Mouse (Mus musculus): ENCODE measurements at regions not wholly inside any gene's neighbourhood (a gene's known extent, or its start where the extent isn't known, plus 50 kb on each side); places are given as distances from the start of the nearest gene placed in this dataset.
"Not testable (repeated sequence)": the region's sequence is repeated elsewhere in the genome, so short reads cannot be mapped to it uniquely, and the experiment has no call there.

DNA sequence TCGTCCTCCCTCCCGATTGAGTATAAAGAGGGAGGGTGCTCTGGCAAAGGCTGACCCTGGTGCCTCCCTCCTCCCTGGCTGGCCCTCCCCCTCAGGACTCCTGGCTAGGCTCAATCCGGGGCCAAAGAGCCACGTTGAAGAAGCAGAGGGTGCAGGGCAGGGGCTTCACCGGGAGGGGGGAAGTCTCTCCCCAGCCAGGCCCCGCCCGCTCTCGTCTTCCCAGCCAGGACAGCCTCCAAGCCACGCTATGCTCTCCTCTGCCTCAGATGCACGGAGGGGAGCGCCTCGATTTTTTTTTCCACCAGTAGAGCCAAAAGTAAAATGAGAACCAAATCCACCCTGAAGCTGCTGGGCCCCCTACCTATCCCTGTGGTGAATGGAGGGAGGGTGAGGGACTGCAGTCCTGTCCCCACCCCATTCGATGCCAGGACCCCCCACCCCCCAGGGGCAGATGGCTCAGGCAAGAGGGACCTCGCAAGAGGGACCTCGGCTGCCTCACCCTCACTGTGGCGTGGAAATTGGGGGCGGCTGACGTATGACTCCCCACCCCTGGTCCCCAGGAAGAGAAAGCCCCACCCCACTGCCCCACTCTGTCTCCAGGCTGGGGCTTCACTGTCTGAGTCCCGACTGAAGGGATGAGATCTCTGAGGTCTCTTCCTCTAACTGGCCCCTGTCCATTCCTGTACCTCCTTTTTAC is 53.2 kb upstream of the Col1a1 start:
- Histone ChIP-seq H3K27me3 (ENCODE audit: low read depth, poor library complexity, severe bottlenecking) (peaks cover 76% of the 10 kb centered on the region), H3K4me3 (peak overlapping the region; percentile 30), H3K27ac (replicated peaks) (peak overlapping the region; percentile 64; the same call in 1 of the 2 replicates), H3K36me3 (no peaks in the 10 kb centered on the region), H3K9me3 (replicated peaks) (no peaks in the 10 kb centered on the region), H3K4me1 (peaks cover 29% of the 10 kb centered on the region)
- WGBS: 5% methylated on average over 19 of the region's 19 CpGs
- peak; percentile 55 for DNase-seq (ENCODE audit: low spot score)

DNA sequence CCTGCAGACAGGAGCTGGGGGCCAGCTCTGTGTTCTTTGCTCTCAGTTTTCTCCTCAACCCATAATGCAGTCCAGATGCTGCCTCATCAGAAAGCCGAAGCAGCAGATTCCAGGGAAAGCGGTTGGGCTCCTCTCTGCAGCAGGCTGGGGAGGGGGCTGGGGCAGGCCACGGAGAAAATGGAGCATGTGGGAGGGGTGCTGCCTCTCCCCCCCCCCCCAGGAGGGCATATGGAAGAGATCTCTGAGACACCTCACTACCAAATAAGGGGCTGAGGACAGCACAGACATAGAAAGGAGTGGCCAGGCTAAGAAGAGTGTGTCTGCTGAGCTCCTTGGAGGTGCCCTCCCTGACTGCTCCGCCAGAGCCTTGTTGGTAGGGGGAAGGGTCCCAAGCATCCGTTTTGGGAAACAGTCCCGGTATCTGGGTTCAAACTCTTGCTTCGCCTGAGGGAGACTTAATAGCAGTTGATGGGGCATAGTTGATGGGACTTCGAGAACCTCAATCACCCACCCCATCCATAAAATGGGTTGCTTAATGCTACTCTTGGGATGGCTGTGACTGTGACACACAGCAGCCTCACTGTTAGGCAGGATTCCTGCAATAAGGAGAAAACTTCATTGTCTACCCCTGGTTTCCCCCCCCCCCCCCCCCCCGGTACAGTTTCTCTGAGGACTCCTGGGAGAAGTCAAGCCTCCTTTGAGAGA is 53.9 kb upstream of the Col1a1 start:
- Histone ChIP-seq H3K27me3 (ENCODE audit: low read depth, poor library complexity, severe bottlenecking) (peaks cover 79% of the 10 kb centered on the region), H3K27ac (replicated peaks) (peak overlapping the region; percentile 77; the same call in 1 of the 2 replicates), H3K9me3 (replicated peaks) (no peaks in the 10 kb centered on the region), H3K4me1 (peaks cover 29% of the 10 kb centered on the region), H3K4me3 (peak overlapping the region; percentile 30), H3K36me3 (no peaks in the 10 kb centered on the region)
- 12% methylated on average over 9 of the region's 9 CpGs for WGBS
- peak; percentile 60 for DNase-seq (ENCODE audit: low spot score)

DNA sequence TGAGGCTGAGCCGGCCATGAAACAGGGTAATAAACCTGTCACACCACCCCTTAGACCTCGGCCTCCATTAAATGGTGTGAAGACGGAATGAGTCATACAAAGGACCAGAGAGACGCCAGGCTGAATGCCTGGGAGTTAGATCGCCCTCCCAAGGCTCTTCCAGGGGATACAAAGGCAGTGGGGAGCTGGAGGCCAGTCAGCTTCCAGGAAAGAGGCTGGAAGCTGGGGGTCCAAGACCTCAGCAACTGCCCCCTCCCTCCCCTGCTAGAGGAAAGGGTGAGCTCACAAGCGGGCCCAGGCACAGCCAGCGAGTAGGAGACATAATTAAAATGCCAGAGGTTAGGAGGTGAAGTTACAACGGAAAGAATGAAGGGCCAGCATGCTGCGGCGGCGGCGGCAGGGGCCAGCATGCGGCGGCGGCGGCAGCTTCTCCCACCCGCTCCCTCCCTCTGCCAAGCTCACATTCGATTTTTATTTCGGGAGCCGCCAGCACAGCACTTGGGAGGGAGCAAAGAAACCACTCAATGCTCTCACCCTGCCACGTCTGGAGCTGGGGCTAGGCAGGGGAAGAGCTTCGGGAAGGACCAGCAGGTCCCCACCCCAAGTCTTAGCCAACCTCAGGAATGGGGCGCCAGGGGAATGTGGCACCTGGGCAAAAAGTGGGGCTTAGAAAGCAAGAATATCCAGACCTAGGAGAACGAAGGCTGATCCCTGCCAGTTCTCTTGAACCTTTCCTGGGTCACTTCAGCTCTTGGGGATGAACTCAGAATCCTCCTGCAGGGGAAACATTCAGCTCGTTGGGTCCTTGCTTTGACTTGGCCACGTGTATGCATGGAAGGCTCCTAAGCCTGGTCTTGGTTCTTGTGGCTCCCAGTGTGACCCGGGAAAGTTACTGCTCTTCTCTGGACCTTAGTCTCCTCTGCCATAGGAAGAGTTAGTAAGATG is 54.9 kb upstream of the Col1a1 start:
- H3K27ac ChIP-seq (replicated peaks): peak overlapping the region; percentile 77
- peak; percentile 64 for DNase-seq (ENCODE audit: low spot score)
- H3K4me3 ChIP-seq: peak overlapping the region; percentile 49
- peaks cover 89% of the 10 kb centered on the region for H3K27me3 ChIP-seq (ENCODE audit: low read depth, poor library complexity, severe bottlenecking)
- 5% methylated on average over 26 of the region's 27 CpGs for WGBS
- H3K9me3 ChIP-seq (replicated peaks): no peaks in the 10 kb centered on the region
- peaks cover 29% of the 10 kb centered on the region for H3K4me1 ChIP-seq
- no peaks in the 10 kb centered on the region for H3K36me3 ChIP-seq

DNA sequence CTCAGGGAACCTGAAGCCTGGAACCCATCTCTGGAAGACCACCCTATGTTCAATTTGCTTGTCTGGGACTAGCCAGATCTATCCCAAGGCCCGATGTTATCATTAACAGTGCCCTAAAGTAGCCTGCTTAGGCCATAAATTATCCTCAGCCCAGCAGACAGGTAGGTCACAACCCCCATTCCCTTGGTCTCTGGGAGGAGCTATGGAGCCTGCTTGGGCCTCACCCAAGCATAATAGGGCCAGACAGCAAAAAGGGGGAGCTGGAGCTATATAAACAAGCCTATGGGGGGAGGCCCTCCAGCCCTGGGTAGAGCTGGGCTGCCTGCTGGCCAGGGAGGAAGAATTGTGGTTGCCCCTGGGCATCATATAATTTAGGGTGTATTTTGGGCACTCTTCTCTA is 59.3 kb upstream of the Col1a1 start:
- DNase-seq (ENCODE audit: low spot score): no peak
- Histone ChIP-seq H3K4me1 (peaks cover 31% of the 10 kb centered on the region), H3K9me3 (replicated peaks) (no peaks in the 10 kb centered on the region), H3K27me3 (ENCODE audit: low read depth, poor library complexity, severe bottlenecking) (peaks cover 90% of the 10 kb centered on the region), H3K4me3 (no peak overlapping the region), H3K27ac (replicated peaks) (no peak overlapping the region), H3K36me3 (no peaks in the 10 kb centered on the region)
- WGBS: 92% methylated on average over 1 of the region's 1 CpGs

DNA sequence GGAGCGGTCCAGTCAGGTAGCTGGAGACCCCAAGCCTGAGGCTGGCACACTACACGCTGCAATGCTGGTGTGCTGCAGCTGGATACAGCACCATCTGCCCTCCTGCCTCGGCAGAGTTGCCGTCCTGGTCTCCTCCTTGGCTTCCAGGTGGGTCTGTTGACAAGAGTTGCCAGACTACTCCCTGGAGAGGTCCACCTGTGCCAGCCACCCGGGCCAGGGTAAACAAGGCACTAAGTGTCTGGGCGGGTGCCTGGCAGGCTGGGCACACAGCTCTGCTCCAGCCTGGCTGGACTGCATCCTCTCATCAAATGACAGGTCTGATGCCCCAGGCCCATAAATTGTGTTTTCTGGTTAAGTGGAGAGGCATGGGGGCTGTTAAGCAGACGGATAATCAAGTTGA is 61.0 kb upstream of the Col1a1 start:
- Histone ChIP-seq H3K36me3 (no peaks in the 10 kb centered on the region), H3K4me3 (no peak overlapping the region), H3K27ac (replicated peaks) (no peak overlapping the region), H3K27me3 (ENCODE audit: low read depth, poor library complexity, severe bottlenecking) (peaks cover 80% of the 10 kb centered on the region), H3K9me3 (replicated peaks) (no peaks in the 10 kb centered on the region), H3K4me1 (peaks cover 20% of the 10 kb centered on the region)
- DNase-seq (ENCODE audit: low spot score): no peak
- 74% methylated on average over 7 of the region's 7 CpGs for WGBS

DNA sequence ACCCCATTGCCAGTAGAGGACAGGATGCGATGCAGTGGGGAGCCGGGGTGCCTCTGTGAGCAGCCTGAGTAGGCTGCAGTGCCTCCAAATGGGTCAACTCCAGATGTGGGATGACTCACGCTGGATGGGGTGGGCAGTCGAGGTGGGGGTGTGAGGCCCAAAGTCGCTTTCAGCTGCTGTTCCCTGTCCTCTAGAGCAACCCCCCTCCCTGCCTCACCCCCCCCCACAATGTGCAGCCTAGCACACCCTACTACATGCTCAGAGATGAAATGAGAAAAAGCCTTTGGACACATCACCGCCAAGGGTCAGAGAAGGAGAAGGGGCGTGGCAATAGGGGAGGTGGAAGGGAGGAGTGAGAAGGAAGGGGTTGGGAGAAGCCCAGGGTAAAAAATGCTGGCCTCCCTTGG is 61.9 kb upstream of the Col1a1 start:
- no peaks in the 10 kb centered on the region for H3K9me3 ChIP-seq (replicated peaks)
- no peaks in the 10 kb centered on the region for H3K36me3 ChIP-seq
- no peak for DNase-seq (ENCODE audit: low spot score)
- 10% methylated on average over 7 of the region's 7 CpGs for WGBS
- peaks cover 20% of the 10 kb centered on the region for H3K4me1 ChIP-seq
- no peak overlapping the region for H3K4me3 ChIP-seq
- H3K27me3 ChIP-seq (ENCODE audit: low read depth, poor library complexity, severe bottlenecking): peaks cover 76% of the 10 kb centered on the region
- no peak overlapping the region; the same call in 1 of the 2 replicates for H3K27ac ChIP-seq (replicated peaks)

DNA sequence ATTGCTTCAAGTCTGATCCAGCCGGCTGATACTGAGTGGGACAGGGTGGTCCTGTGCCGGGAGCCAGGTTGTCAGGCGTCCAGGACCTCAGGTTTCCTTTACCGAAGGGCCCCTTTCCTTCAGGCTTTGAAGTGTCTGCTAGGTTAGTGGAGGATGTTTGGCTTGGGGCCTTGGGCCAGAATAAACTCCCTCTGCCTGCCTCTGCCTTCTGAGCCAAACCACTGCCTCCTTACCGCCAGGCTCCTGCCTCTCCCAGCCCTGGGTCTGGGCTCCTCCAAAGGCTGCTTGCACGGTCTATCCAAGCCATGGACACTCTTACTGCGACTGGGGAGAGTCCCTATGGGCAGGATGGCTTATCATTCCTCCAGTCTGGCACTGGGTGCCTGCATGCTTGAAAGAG is 62.3 kb upstream of the Col1a1 start:
- no peaks in the 10 kb centered on the region for H3K36me3 ChIP-seq
- no peak for DNase-seq (ENCODE audit: low spot score)
- WGBS: 5% methylated on average over 7 of the region's 7 CpGs
- H3K9me3 ChIP-seq (replicated peaks): no peaks in the 10 kb centered on the region
- H3K4me1 ChIP-seq: peaks cover 20% of the 10 kb centered on the region
- H3K27me3 ChIP-seq (ENCODE audit: low read depth, poor library complexity, severe bottlenecking): peaks cover 71% of the 10 kb centered on the region
- 0 out of 2 replicates have a peak overlapping the region, but pooled peaks have one; percentile 5 for H3K4me3 ChIP-seq
- H3K27ac ChIP-seq (replicated peaks): no peak overlapping the region; the same call in 1 of the 2 replicates

DNA sequence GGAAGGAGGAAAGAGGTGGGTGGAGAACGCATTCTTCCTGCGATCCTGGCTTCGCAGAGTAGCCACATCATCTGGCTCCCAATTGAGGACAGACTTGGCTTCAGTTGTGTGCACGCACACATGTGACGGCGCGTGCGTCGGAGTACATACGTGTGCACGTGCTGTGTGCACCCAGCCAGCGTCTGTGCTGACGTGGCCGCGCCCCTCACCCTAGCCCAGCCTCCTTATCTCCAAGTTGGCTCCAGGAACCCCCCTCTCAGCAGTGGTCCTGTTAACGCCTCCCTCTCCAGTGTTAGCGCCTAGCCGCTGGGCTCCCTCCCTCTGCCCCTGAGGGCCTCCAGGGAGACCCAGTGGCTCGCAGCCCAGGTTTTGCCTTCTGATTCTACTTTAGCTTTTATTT is 63.1 kb upstream of the Col1a1 start:
- H3K9me3 ChIP-seq (replicated peaks): no peaks in the 10 kb centered on the region
- peaks cover 63% of the 10 kb centered on the region for H3K27me3 ChIP-seq (ENCODE audit: low read depth, poor library complexity, severe bottlenecking)
- WGBS: 2% methylated on average over 19 of the region's 19 CpGs
- no peaks in the 10 kb centered on the region for H3K36me3 ChIP-seq
- H3K4me3 ChIP-seq: peak overlapping the region; percentile 44
- DNase-seq (ENCODE audit: low spot score): peak; percentile 36
- H3K27ac ChIP-seq (replicated peaks): no peak overlapping the region
- H3K4me1 ChIP-seq: peaks cover 20% of the 10 kb centered on the region

DNA sequence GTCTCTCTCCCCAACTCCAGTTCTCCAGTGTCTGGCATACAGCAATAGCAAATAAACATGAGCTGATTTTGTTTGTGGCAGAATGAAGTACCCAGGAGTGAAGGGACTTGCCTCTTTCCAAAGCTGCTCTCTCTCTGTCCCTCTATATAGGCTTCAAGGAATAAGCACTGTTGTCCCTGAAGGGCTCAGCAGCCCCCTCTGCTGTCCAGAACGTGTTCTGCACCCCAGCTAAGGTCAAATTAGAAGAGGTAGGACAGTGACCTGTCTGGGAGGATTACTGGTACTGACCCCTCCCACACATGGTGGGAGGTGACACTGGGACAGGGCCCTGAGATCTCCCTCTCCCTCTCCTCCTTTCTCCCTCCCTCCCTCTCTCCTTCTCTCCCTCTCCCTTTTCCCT is 65.7 kb upstream of the Col1a1 start:
- H3K27ac ChIP-seq (replicated peaks): no peak overlapping the region
- H3K4me3 ChIP-seq: no peak overlapping the region
- peaks cover 20% of the 10 kb centered on the region for H3K4me1 ChIP-seq
- H3K9me3 ChIP-seq (replicated peaks): no peaks in the 10 kb centered on the region
- DNase-seq (ENCODE audit: low spot score): peak; percentile 62
- peaks cover 43% of the 10 kb centered on the region for H3K27me3 ChIP-seq (ENCODE audit: low read depth, poor library complexity, severe bottlenecking)
- H3K36me3 ChIP-seq: no peaks in the 10 kb centered on the region
- 0% methylated on average over 1 of the region's 1 CpGs for WGBS

DNA sequence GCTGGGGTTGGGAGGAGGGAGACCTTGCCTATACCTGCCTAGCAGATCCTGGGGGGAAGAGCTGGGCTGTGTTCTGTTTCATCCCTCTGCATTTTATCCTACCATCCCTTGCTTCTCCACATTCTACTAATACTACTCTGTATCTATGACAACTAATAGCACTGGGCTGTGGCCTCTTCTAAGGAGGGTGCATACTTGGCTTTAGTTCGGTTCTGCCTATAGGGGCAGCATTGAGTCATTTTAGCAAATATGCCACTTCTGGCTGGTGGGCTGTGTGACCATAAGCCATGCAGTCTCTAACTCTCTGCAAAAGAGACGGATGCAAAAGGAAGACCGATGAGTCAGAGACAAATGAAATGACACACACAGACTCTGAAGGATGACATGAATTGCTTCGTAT is 66.2 kb upstream of the Col1a1 start:
- not testable (repeated sequence) for H3K4me3 ChIP-seq; H3K27ac ChIP-seq (replicated peaks); H3K36me3 ChIP-seq; H3K9me3 ChIP-seq (replicated peaks)
- peak; percentile 21 for DNase-seq (ENCODE audit: low spot score)
- H3K4me1 ChIP-seq: peaks cover 20% of the 10 kb centered on the region
- H3K27me3 ChIP-seq (ENCODE audit: low read depth, poor library complexity, severe bottlenecking): peaks cover 38% of the 10 kb centered on the region
- 24% methylated on average over 4 of the region's 4 CpGs for WGBS

DNA sequence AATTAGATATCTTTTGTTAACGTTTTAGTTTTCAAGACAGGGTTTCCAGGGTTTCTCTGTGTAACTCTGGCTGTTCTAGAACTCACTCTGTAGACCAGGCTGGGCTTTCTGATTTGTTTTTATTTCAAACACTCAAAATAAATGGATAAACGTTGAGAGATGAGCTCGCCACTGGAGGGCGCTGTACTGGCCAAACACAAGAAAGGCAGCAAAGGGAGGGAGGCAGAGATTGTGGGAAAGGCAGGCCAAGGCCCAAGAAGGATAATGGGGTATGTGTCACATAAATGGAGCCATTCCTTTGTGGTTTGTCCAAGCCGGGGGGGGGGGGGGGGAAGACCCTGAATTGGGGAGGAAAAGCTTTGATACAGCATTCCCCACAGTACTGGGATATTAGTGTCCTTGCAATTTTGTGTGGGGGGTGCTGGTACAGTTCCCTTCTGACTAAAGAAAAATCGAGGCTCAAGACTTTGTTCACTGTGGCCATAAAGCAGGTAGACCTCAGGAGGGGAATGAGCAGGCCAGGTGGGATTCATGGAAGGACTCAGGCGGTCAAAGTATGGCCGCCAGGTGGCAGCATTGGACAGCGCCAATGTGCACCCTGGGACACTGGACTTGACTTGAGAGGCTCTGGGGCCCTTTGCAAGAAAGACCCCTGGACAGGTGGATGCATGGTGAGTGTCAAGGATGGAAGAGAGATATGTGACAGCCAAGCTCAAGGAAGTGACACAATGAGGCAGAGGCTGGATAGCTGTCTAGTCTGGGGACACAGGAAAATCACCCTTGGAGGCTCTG is 69.7 kb upstream of the Col1a1 start:
- no peak overlapping the region for H3K4me3 ChIP-seq
- DNase-seq (ENCODE audit: low spot score): peak; percentile 74
- no peaks in the 10 kb centered on the region for H3K36me3 ChIP-seq
- WGBS: 14% methylated on average over 9 of the region's 9 CpGs
- H3K27ac ChIP-seq (replicated peaks): no peak overlapping the region
- no peaks in the 10 kb centered on the region for H3K9me3 ChIP-seq (replicated peaks)
- H3K4me1 ChIP-seq: peaks cover under 1% of the 10 kb centered on the region; the same call in 1 of the 2 replicates
- H3K27me3 ChIP-seq (ENCODE audit: low read depth, poor library complexity, severe bottlenecking): peaks cover 3% of the 10 kb centered on the region

DNA sequence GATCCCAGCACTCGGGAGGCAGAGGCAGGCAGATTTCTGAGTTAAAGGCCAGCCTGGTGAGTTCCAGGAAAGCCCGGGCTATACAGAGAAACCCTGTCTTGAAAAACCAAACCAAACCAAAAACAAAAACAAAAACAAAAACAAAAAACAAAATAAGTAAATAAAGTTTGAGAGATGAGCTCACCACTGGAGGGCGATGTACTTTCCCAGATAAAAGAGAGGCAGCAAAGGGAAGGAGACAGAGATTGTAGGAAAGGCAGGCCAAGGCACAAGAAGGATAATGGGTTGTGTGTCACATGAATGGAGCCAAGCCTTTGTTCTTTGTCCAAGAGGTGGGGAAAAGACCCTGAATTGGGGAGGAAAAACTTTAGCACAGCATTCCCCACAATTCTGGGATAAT is 67.6 kb upstream of the Tmem92 start:
- H3K4me3 ChIP-seq: no peak overlapping the region
- H3K27ac ChIP-seq (replicated peaks): no peak overlapping the region
- H3K27me3 ChIP-seq (ENCODE audit: low read depth, poor library complexity, severe bottlenecking): no peaks in the 10 kb centered on the region
- no peaks in the 10 kb centered on the region for H3K9me3 ChIP-seq (replicated peaks)
- no peak for DNase-seq (ENCODE audit: low spot score)
- no peaks in the 10 kb centered on the region for H3K4me1 ChIP-seq
- 88% methylated on average over 3 of the region's 3 CpGs for WGBS
- H3K36me3 ChIP-seq: no peaks in the 10 kb centered on the region

All from midbrain, embryonic 10.5 days (tissue).